Mouse (Mus musculus) ovary, postnatal 10 days (tissue): ENCODE measurements at regions not wholly inside any gene's neighbourhood (a gene's known extent, or its start where the extent isn't known, plus 50 kb on each side); places are given as distances from the start of the nearest gene placed in this dataset.

Source experiments
- DNase-seq: peaks from one replicate; pipeline ENCODE4 v3.0.0; 2022; ENCODE audit warnings: low spot score

DNA sequence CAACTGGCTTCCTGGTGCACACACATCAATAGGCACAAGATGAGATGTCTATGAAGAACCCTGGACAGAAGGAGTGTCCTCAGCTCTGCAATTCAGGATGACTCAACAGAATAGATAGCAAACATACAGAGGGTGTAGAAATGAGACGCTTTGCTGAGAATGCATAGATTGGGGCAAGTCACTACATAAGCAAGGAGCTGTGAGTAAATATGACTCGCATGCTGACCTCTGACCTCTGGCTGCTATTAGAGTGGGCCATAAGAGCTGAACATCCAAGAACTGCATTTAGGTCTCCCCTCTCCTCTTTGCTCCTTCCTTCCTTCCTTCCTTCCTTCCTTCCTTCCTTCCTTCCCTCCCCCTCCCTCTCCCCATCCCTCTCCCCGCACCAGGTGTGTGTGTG is 221.0 kb upstream of the Foxq1 start:
- no peak for DNase-seq

DNA sequence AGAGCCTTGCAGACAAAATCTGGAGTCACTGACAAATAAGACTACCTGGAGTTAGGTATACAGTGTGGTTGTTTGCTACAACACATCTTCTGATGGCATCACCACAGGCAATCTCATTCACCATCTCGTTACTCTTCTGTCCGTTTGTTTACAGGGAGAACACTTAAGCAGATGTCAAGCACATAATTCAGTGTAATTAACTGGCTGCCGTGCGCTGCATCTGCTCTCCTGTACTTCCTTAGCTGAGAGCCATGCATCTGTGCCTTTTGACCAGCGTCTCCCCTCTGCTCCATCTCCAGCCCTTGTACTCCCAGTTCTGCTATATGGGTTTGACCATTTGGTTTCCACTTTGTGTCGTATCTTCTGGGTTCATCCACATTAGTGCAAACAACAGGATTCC is 218.3 kb upstream of the Foxq1 start:
- no peak for DNase-seq

- no peak for DNase-seq
Measured at GRCm38 (mm10) chr13:31339386-31339785, 216.5 kb upstream of the Foxq1 start.

DNA sequence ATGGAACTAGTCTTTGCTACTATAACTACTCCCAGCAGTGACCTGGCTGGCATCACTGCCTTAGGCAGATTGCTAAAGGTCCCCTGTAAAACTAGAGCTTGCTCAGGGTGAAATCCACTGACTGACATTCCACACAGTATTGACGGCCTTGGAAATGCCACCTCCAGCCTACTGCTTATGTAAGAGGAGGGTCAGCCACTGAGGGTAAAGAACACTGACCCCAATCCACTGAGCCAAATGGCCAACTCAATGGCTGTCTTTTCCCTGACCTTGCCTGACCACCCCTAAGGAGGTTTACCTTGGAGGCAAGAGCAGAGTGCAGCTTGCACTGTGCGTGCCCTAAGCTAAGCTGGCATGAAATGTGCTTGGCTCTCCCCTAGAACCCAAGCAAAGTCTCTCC is 216.0 kb upstream of the Foxq1 start:
- no peak for DNase-seq

GRCm38 (mm10) chr13:31340363-31340948 is 215.5 kb upstream of the Foxq1 start:
- no peak for DNase-seq

- no peak for DNase-seq
Measured at GRCm38 (mm10) chr13:31341282-31342100, 214.4 kb upstream of the Foxq1 start.

DNA sequence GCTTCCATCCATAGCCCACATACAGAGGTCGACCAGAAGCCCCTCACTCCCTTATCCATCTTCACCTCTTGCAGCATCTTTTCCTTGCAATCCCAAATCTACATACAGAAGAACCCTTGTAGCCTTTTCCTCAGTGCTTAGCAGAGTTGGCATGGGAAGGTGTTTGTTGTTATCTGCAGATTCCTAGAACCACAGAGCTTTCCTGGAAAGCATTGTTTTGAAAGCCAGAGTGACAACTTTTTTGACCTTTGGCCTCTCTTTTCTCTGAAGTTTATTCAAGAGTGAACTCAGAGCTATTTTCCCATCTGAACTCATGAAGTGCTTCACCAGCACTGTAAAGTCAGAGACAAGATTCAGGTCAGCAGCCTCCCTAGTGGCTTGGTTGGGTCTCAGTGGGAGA is 209.7 kb upstream of the Foxq1 start:
- no peak for DNase-seq

DNA sequence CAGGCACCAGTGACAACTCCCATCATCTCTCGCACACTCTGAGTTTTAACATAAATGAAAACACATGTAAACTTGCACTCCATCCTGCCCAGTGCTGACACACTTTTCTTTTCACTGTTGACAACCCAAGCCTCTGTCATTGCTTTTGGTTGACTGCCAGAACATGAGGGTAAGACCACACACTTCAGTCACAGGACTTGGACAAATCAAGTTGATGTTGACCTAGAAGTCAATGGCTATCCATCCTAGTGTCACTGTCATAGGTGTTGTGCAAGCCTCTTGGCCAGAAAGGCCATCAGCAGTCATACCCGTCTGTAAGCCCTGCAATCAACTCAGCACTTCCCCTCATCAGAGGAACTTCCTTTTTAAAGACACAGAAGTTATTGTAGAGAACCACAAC is 208.9 kb upstream of the Foxq1 start:
- no peak for DNase-seq

DNA sequence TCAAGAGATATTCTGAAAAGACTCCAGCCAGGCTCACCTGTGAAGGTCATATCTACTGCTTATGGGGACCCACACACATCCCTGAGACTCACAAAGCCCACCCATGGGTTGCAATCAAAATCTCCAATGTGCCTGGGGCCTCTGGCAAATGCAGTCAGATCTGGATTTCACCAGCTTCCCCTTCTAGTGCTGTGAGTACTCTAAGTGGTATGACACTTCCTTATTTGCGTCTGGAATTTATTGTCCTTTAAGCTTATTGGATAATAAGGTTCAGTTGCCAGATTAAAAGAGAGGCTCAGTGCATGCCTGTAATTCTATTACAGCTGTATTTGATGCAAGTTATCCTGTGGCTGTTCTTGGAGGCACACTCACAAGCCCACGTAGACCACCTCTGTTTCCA is 206.3 kb upstream of the Foxq1 start:
- no peak for DNase-seq

GRCm38 (mm10) chr13:31351481-31351880 is 204.5 kb upstream of the Foxq1 start:
- DNase-seq = no peak

DNA sequence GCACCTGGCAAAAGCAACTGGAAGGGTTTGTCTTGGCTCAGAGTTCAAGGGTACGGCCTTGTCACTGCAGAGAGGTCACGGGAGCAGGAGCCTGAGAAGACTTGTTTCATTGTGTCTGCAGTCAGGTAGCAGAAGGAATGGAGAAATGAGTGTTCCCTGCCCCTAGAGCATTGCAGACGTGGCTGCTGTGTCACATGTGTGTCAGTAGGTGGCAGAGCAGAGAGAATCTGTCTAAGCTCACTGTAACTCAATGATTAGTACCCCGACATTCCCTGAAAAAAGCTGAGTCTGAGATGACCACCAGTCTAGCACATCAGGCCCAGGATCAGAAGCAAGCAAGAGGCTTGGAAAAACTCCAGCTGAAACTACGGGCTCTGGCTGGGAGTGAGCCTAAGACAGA is 203.1 kb upstream of the Foxq1 start:
- no peak for DNase-seq

DNA sequence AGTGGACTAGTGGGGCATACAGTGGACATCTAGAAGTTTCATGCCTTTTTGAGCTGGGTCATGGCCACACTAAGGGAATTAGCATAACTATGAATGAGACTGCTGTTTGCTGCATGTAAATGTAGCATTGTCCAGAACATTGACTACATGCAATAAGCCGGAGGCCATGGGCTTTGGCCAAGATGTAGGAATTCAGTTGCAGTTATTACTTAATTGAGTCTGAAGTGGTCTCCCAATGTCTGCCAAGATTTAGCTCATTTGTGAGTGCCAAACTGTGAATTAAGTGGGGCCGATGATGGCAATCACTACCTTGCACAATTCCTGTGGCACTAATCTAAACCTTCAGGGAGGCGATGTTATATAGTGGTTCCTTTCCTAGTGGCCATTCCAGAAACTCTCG is 196.6 kb upstream of the Foxq1 start:
- no peak for DNase-seq

DNA sequence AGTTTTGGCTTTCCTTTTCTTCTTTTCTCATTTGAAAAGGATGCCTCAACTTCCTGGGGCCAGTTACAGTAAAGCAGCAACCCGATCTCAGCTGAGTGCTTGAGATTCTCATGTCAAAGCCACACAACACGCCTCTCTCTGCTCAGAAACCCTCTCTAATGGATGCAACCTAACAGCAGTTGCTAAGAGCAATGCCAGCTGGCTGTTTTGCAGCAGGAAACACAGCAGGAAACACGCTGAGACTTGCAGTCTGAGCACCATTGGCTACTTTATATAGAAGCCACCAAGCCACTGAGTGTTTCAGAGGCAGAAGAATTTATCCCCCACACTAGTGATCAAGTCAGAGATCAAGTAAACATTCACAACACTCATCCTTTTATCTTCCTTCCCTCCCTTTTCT is 193.5 kb upstream of the Foxq1 start:
- no peak for DNase-seq

DNA sequence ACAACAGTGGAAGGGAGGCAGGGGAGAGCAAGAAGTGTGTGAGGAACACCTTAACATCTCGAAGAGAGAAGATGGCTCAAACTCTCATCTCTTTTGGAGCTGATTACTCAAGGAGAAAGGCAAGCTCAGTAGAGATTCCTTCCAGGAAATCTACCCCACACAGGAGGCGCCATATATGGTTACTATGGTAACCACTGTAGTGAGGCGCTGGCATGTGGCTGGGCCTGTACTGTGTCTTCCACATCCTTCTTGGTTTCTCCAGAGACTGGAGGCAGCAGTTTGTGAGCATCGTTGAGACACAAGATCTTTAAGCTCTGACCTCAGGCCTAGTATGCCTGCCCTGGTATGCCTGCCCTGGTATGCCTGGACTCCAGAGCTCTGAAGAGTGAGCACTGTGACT is 191.6 kb upstream of the Foxq1 start:
- DNase-seq = no peak

GRCm38 (mm10) chr13:31367226-31367625 is 188.7 kb upstream of the Foxq1 start:
- no peak for DNase-seq

- DNase-seq = no peak
Measured at GRCm38 (mm10) chr13:31369182-31369581, 186.8 kb upstream of the Foxq1 start.

DNA sequence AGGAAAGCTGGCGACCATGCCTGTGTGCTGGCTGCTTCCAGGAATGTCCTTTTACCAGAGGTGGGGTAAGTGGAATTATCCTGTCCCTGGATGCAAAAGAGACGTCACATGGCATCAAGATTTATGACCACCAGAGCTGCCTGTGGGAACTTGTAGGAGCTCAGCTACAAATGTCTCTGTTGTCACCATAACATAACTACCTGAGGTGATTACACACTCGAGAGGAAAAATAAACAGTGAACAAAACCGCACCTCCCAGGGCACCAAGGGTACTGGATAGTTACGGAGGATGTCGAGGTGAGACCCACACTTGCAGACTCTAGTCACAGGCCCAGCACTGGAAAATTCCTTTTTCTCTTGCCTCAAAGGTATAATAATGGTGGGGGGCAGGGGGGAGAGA is 185.1 kb upstream of the Foxq1 start:
- no peak for DNase-seq

DNA sequence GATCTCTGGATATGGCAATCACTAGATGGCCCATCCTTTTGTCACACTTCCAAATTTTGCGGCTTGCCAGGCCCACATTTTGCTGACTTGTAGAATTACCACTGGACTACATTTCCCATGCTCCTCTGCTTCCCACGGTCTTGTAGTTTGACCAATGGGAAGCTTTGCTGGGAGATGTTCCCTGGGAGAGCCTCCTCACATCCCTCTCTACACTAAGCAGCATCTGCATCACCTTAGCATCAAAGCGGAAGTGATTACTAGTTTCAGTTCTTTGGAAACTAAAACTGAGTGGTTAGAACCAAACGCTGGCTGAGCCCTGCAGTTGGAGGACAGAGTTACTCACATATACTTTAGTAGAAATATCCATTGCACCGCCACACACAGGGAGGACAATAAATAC is 181.9 kb upstream of the Foxq1 start:
- no peak for DNase-seq

DNA sequence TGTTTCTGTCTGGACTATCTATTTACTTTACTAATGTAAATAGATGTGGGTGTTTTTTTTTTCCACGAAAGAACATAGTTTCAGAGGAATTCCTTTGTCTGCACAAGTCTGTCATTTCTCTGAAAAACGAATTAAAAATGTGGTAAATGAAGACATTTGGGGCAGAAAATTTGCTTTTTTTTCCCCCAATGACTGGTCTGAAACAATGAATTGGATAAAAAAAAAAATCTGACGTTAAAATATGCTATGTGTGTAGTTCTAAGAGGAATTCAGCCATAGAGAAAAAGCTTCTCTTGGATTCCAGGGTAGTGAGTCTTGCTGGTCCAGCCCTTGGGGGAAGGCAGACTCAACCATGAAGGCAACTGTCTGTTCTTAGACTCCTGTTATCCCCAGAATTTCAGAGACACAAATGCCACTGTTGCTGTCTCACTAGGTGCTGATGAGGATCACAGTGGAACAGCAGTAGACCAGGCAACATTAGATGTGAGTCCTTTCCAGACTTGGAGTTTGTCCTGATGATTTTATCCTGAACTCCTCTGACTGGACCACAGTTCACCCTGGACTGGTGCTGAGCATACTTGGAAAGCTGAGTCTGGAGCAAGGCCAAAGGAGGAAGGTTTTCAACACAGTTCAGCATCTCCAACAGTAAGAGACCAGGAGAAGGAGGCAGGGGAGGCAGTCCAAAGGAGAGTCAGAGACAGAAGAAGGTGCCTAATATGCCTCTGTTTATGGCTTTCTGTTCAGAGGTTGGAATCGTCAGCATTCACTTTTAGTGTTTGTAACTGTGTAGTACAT is 162.3 kb upstream of the Foxq1 start:
- DNase-seq = no peak

- DNase-seq = no peak
Measured at GRCm38 (mm10) chr13:31396216-31396910, 159.6 kb upstream of the Foxq1 start.

DNA sequence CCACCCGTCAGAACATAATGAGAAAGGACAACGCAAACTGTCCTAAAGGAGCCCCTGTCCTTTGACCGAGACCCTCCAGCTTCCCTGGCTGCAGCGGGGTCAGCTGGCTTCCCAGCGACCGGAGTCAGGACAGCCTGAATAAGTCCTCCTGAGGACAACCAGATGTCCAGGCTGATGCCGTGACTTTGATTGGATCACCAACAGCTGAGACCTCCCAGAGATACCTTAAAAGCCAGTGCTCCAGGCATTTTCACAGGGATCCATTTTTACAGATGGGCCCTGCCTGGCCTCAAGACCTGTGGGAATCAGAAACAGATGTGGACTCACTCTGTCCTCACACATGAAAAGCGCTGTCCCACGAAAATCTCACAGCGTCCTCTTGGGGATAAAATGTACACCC is 158.7 kb upstream of the Foxq1 start:
- no peak for DNase-seq

DNA sequence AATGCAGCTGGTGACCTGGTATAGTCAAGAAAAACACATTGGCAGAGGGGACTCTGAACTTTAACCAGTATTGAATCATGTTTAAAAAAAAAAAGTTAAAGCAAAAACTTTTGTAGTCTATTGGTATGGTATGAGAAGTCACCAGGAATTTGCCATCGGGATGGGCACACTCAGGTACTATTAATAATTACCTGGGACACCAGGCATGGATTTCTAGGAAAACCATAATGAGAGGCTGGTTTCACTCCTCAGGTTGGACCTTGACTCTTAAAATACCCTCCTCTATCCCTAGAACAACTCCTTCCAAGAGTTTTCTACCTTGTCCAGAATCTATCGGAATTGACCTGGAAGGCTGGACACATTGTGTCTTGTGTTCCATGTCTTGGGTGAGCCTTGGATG is 155.5 kb upstream of the Foxq1 start:
- no peak for DNase-seq

DNA sequence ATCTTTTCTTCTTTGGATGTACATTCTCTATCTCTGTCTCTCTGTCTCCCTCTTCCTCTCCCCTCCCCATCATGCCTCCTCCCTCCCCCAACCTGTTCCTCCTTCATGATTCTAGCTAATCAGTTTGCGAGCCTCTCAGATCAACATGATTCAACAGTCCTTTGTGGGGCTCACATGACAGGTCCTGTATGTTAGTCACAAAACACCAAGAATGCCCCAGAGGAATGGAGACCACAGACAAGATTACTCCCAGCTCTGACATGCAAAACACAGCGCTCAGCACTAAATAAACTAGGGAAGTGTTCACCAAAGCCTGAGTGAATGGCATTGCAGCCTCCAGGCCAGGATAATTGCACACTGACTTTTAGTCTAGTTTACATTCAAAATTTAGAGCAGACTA is 150.6 kb upstream of the Foxq1 start:
- DNase-seq = no peak
